Mouse (Mus musculus) cortical plate, adult 2 months (tissue): ENCODE results near the gene Rnf148.

ENCODE experiments used
- CTCF ChIP-seq: fragments of 200-500 bp; IDR thresholded peaks from 2 replicates; pipeline ENCODE4 v1.5.1; 2011; ENCODE audit warnings: mild to moderate bottlenecking, control low read depth, low read length; ENCODE audit not compliant: insufficient read depth; ENCODE audit errors: extremely low read depth
- POLR2A ChIP-seq: fragments of 200-500 bp; IDR thresholded peaks from 2 replicates; pipeline ENCODE4 v1.6.1; 2011; ENCODE audit warnings: mild to moderate bottlenecking, low read length, control low read depth; ENCODE audit not compliant: insufficient read depth; ENCODE audit errors: extremely low read depth

- TF ChIP-seq CTCF (no peak), POLR2A (no peak)
These were observed 23.2 kb upstream of the Rnf148 start for GRCm38 (mm10) chr6:23678172-23678571.
